Mouse (Mus musculus) layer of hippocampus, adult 8-10 months (tissue): Measurements from ENCODE around the gene Gm20708. TPM values are rescaled to one million over a fixed set of nuclear protein-coding genes. Genes with fewer than 3 reads are reported as not detected.
"Not testable (repeated sequence)": the region's sequence is repeated elsewhere in the genome, so short reads cannot be mapped to it uniquely, and the experiment has no call there.

Experiments used
- DNase-seq, 2 experiments: peaks; one replicate each; pipeline ENCODE4 v3.0.0; 2022; ENCODE audit warnings: low spot score in 2 of 2
- total RNA-seq, 4 experiments: library from RNA; stranded (reverse); gene quantifications; 2 replicates each; pipeline ENCODE4 v1.2.4; 2022

Gene Gm20708
- total RNA-seq, 4 experiments from 2014 or later = 1.7 to 2.2 (median 1.9) TPM; not detected in 1

DNA sequence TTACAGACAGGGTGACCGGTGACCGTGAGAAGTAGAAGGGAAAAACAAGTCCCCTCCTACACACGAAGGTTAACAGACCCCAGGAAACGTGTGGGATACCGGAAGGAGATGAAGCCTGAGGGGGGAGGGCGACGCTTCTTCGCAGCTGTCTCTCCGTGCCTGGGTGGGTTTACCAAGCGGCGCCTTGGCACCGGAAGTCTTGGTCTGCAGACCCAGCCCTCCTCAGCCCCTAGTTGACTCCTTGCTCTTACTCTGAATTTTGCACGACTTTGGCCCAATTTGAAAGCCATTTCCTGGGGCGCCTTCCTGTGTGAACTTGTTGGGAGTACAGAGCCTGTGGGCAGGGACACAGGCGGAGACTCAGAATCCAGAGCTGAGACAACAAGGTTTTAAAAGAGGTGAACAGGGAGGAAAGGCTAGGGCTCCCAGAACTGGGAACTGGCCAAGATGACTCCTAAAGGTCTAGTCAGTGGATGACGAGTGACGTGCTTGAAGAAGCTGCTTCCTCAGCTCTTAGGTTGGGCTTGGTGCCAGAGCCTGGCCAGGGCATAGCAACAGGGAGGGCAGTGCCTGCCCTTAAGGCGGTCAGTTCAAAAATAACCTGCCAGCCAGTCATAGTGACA, 28.2 kb upstream of the Gm20708 start:
- DNase-seq = peak in 1 of 2 experiments; percentile 22

DNA sequence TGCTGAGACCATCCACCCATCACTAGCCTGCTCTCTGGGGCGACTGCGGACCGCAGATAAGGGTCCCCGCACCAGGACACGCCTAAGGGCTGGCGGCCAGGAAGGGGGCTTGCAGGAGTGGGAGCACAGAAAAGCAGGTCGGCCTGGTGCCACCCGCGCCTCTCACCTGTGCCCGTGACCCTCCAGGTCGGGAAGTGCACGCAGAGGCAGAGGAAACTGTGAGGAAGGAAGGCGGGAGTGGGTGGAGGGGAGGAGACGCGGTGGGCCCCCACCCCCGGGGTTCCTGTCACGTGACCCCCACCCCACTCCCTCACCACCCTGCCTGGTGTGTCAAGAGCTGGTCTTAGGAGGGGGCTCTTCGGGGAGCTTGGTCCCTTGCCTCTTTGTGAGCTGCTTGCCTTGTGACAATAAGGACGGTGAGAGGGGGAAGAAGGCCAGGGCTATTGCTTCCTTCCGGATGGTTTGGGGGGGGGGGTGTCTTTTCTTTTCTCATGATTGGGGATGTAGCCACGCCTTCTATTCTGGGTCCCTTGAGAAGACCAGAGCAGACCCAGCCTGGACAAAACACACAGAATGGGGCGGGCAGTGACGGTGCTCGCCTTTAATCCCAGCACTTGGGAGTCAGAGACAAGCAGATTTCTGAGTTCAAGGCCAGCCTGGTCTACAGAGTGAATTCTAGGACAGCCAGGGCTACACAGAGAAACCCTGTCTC, 27.3 kb upstream of the Gm20708 start, which contains the start of the genes Tmc8 and Tmc6:
TSS of gene Tmc8 (plus strand) at position 84 of the 712 bp plus-strand sequence.
TSS of gene Tmc6 (minus strand) at position 206 of the 712 bp plus-strand sequence.
- DNase-seq = no peak

DNA sequence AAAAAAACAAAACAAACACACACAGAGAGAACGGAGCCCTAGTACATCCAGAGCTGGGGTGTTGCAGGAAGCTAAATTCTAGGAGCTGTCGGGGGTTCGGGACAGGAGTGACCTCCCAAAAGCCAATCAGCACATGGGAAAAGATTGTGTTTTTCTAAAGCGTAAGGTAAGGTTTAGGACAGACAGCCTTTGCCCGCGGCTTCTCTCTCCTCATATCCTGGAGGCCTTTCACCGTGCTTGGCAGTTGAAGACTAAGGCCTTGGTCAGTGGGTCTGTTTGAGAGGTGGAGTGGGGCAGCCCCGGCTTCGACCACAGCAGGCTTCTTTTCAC, 26.8 kb upstream of the Gm20708 start:
- DNase-seq = no peak

DNA sequence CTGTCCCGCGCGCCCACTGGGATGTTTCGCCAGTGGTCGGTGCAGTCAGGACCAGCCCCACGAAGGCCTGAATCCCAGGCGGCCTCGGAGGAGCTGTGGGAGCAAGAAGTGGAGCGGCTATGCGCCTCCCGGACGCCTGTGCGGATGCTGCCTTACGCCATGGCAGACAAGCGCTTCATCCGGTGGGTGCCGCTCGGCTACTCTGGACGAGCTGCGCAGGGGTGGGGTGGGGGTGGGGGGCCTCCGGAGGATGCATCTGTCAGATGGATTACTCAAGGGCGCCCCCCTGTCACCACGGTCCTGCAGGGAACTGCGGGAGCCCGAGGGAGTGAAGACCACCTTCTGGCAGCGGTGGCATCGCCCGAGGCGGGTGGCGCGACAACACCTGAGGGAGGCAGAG, 26.4 kb upstream of the Gm20708 start:
- DNase-seq = peak; percentile 23 to 49

DNA sequence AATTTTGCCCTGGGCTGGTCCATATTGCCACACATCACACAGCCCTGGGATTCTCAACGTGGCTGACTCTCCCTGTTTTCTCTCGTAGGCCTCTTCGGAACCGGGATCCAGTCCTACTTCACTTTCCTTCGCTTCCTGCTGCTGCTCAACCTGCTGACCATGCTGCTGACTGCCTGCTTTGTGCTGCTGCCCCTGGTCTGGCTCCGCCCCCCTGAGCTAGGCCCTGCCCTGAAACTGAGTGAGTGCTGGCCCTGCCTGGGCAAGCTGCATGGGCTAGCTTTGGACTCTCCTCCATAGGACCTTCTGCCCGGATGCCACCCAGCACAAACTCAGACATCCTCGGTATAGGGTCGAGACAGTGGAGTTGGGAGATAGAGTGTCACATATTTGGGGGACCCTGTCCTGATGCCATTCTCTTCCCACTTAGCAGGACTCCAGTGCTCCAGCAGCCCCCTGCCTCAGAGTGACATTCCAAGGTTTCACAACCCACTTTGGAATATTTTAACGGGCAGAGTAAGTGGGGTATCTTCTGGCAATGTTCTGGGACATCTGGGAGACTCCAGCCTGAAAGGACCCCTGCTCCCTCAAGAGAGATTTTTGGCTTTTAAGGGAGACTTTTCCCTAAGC, 25.7 kb upstream of the Gm20708 start:
- peak in 1 of 2 experiments; percentile 7 for DNase-seq

DNA sequence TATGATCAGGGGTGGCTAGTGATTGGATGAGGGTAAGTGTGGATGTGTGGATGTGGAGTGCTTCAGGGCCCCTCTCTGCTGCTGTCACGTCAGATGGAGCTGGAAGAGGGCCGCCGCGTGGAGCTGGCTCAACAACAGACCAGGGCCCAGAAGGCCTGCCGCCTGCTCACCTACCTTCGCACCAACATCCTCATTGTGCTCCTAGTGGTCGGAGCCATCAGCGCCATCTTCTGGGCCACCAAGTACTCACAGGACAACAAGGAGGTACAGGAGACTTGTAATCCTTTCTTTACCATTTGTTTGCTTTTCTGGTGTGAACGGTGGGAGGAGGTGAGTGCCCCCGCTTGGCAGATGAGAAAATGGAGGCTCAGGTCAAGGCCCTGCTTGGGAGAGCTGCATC, 23.2 kb upstream of the Gm20708 start:
- peak; percentile 45 to 67 for DNase-seq

DNA sequence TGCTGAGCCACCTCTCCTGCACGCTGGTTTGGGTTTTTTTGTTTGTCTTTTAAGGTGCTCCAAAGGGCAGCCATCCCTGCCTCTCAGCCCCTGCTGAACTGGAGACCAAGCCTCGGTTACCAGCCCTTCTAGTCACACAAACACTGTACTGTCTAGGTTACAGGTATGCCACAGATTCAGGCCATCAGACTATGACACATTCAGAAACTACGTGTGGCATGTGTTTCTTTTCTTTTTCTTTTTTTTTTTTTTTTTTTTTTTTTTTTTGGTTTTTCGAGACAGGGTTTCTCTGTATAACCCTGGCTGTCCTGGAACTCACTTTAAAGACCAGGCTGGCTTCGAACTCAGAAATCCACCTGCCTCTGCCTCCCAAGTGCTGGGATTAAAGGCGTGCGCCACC, 21.0 kb upstream of the Gm20708 start:
- not testable (repeated sequence) for DNase-seq

DNA sequence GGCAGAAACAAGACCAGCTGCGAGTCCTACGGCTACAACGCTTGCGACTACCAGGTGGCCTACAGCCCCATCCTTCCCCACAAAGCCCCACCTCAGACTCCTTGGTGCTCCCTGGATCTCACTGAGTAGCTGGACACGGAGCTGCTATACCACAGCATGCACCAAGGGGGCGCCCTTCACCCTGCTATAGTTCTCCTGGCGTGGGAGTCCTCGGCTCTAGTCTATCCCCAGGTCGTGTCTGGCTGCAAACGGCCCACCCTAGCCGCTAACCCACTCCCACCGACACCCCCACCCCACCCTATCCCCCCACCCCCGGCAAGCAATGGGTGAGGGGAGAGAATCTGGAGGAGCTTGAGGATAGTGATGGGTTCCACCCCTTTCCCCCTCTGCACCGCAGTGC, 19.2 kb upstream of the Gm20708 start:
- DNase-seq = peak in 1 of 2 experiments; percentile 62

DNA sequence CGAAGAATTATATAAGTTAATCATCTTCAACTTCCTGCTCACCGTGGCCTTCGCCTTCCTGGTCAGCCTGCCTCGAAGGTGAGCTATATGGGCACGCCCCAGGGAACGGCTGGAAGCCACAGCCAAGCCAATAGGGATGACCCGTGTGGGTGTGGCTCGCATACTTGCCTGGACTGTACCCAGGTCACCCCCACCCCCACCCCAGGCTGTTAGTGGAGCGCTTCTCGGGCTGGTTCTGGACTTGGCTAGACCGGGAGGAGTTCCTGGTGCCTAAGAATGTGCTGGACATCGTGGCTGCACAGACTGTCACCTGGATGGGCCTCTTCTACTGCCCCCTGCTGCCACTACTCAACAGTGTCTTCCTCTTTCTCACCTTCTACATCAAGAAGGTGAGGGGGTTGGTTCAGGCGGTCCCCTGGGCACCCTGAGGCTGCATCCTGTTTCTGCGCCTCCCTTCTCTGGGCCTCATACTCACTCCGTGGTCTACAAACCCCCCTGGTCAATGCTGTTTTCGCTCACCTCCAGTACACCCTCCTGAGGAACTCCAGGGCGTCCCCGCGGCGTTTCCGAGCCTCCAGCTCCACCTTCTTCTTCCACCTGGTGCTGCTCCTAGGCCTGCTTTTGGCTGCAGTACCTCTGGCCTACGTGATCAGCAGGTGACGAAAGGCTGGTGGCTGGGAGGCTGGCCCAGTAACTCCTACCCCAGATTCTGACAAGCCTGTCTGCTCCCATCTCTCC, 18.6 kb upstream of the Gm20708 start:
- no peak for DNase-seq

DNA sequence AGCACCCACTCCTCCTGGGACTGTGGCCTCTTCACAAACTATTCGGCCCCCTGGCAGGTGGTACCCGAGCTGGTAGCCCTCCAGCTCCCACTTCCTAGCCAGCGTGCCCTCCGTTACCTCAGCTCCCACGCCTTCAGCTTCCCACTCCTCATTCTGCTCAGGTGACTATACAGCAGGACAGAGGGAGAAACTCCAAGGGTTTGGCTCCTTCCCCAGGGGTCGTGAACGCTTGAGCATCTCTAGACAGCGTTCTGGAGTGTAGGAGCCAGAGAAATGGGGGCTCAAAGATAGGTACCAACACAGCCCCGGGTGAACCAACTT, 18.1 kb upstream of the Gm20708 start:
- DNase-seq = no peak

DNA sequence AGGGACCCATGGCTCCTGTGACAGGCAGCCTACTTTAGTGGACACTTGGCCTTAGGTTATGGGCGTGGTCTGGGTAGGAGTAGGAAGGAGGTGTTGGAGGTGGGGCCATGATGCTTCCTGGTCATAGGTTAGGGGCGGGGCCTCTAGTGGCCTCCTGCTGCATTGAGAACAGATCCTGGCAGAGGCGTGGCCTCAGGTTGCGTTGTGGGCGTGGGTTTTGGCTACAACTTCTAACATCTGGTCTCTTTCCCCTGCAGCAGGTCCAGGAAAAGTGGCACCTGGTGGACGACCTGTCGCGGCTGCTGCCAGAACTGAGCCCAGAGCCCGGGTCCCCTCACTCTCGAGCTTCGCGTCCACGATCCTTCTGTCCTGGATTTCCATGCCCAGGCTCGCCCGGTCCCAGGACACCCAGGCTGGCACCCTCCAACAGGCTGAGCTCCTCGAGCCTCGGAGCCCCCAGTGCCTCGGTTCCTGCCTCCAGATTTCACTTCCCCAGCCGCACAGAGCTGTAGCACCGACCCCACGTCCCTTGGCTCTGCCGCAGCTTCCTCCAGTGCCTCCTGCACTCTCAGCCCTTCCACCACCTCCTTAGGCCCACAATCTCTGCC, 17.1 kb upstream of the Gm20708 start:
- DNase-seq = no peak

DNA sequence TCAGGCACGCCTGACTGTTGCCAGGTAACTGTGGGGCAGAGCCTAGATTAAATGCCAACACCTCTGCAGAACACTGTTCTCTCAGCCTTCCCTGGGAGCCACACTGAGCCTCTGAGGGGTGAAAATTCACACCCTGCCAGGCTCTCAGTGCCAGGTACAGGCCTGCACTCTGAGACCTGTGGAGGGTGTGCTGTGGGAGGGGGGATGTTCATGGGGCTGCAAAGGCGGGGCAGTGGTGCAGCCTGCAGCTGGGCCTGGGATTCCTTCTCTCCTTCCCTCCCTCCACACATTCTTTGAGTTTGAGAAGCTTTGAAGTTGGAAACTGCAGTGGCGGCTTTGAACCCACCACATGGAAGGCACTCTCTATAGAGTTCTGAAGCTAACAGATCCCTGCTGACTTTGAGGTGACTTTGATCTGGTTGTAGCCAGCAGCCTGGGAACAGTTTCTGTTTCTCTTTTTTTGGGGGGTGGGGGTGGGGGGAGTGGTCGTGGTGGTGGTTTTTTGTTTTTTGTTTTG, 15.4 kb upstream of the Gm20708 start:
- no peak for DNase-seq

DNA sequence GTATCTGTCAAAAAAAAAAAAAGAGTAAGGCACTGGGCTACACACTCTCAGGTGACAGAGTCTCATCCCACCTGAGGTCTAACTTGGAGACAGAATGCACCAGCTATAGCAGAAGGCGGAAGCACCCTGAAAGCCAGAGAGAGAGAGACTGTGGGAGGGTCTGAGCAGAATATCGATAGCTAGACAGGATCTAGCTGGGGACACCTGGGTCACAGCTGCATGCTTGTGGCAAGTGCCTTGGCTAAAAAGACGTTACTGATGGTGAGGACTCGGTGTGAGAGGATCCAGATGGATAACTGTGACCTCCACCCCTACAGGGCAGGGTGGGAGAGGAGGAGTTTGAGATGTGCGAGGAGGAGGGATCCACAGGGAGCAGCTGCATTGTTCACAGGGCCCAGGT, 12.5 kb upstream of the Gm20708 start:
- no peak for DNase-seq

DNA sequence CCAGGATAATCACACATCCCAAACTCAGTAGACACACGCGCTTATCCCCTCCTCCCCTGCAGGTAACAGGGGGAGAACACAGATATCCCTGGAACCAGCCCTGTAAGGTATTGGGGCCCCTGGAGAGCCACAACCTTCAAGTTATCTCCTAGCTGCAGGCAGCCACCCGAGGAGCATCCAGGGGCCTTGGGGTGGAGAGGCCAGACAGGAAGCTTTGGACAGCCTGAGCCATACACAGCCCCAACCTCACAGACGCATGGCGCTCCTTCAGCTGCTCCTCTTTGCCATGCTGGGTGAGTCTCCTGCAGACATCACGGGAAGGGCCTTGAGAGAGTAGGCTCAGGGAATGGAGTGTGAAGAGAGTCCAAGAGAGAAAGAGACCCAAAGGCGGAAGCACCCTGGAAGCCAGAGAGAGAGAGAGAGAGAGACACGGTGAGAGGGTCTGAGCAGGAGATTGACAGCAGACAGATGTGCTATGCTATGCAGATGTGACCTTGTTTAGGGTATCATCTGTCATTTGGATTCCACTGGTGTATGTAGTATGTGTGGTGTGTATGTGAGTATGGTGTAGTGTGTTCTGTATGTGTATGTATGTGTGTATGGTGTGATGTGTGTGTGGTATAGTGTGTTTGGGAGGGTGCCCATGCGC, 11.8 kb upstream of the Gm20708 start, which contains the start of gene 6030468B19Rik:
TSS of gene 6030468B19Rik (plus strand) at position 150 of the 649 bp plus-strand sequence.
- no peak for DNase-seq

DNA sequence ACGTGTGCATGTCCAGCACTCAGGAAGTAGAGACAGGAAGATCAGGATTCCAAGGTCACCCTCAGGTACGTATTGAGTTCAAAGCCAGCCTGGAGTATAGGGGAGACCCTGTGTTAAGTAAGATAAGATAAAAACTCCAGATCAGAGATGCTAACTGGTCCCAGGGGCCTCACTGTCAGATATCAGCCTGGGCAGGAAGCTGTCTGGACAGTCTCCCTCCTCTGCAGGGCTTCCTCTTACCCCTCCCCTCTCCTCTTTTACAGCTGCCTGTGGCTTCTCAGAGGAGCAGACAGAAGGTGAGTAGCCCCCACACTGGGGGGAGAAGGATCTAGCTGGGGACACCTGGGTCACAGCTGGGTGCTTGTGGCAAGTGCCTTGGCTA, 11.3 kb upstream of the Gm20708 start:
- no peak for DNase-seq

DNA sequence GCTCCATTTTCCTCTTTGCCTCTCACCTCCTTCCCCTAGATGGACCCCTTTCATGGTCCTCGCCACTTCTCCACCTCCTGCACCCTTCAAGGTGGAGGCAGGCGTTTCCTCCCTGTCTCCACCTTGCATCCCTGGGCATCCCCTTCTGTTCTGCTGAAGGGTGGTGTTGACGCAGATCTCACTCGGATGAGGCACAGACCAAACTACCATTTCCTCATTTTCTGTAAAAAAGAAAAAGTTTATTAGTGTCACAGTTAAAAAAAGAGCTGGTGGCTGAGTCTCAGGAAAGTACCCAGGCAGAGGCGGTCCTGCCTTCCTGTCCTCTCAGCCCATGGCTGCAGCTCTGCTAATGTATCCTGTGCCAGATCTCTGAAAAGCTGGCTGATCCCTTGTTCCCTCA, 10.3 kb upstream of the Gm20708 start:
- DNase-seq = no peak

DNA sequence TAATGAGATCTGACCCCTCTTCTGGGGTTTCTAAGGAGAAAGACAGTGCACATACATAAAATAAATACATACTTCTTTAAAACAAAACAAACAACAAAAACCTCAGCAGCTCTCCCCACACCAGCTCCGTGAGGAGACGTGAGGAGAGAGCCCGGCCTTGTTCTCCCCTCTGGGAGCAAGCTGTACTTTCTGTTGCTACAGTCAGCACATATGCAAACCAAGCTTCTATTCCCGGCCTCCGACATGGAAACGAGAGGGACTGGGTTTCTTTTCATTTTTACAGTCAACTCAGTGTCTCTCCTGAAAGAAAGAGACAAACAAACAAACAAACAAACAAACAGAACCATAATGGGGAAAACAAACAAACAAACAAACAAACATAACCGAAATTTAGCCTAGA, 9.4 kb upstream of the Gm20708 start:
- DNase-seq = no peak

DNA sequence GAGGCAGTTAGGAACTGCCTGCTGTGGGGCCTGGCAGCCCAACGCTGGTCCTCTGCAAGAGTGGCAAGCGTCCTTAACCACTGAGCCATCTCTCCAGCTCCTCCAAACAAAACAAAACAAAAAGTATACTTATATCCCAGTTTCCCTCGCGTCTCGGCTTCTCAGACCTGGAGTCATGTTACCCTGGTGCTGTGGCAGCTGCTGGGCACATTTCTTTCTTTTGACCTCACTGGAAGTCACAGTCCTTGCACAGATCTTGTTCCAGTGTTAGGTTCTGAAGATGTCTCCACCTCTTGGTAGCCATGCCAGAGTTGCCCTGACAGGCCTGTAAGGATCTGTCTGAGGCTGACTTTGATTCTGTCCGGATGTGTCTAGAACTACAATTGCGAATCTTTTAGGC, 7.8 kb upstream of the Gm20708 start:
- no peak for DNase-seq

DNA sequence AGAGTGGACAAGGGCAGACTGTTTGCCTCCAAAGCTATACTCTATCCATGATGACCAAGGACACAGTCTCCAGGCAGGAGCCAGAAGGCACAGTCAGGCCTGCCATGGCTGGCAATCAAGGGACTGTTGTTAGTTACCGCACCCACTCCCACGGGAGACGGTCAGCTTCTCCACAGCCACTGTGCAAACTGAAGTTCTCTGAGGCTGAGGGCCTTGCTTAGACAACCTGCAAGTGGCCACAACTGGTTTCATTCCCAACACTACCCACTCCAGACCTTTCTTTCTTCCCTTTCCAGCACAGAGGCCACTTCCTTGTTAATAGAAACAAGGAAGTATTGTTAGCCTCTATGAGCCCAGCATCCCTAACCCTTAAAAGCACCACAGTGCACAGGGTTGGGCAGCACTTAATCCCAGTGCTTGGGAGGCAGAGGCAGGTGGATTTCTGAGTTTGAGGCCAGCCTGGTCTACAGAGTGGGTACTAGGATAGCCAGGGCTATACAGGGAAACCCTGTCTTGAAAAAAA, 6.2 kb upstream of the Gm20708 start:
- DNase-seq = no peak

DNA sequence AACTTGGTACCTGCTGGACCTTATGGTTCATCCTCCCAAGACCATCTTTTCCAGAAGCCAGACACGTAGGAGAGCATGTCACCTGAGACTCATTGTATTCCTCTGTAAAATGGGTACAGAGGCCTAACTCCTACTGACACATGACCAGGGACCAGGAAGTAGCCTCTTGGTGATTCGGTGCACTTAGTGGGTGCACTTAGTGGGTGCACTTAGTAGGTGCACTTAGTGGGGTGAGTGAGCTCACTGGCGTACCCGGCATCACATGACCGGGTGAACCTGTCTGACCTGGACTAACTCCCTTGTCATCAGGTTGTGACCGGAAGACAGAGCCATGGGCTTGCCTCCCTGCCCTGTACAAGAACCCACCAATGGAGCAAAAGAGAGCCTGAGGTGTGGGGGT, 2.7 kb upstream of the Gm20708 start:
- no peak for DNase-seq
